Comparison of ENCODE assay signal across 8 mouse cellular contexts in genomic region chr9:112234505-112235024, GRCm38 (mm10). TPM values are rescaled to one million over a fixed set of nuclear protein-coding genes. Genes with fewer than 3 reads are reported as not detected.
DNase-seq lines count a peak whose midpoint lies in the region; ATAC-seq lines count a peak whose summit lies in the region.

No protein-coding gene starts in this region.

- H3K4me3 ChIP-seq in kidney, embryonic 15.5 days (replicated peaks) = peak overlapping the region; percentile 46
- H3K4me3 ChIP-seq in limb, embryonic 11.5 days (ENCODE audit: low read depth, low read length) = peak overlapping the region; percentile 41
- H3K4me3 ChIP-seq in neural tube, embryonic 12.5 days = peak overlapping the region; percentile 54

- H3K27ac ChIP-seq in kidney, embryonic 15.5 days = no peak overlapping the region
- no peak overlapping the region for H3K27ac ChIP-seq in limb, embryonic 11.5 days (replicated peaks; ENCODE audit: low read depth, low read length)
- no peak overlapping the region for H3K27ac ChIP-seq in neural tube, embryonic 12.5 days

- peaks cover 80% of the 10 kb centered on the region for H3K27me3 ChIP-seq in kidney, embryonic 15.5 days
- H3K27me3 ChIP-seq in limb, embryonic 11.5 days (ENCODE audit: control insufficient read depth, insufficient read depth, low read length) = peaks cover 31% of the 10 kb centered on the region
- H3K27me3 ChIP-seq in neural tube, embryonic 12.5 days (replicated peaks) = peaks cover 35% of the 10 kb centered on the region

- under 1% methylated on average over 24 of the region's 24 CpGs for WGBS in kidney, embryonic 15.5 days
- WGBS in limb, embryonic 11.5 days = under 1% methylated on average over 24 of the region's 24 CpGs
- under 1% methylated on average over 24 of the region's 24 CpGs for WGBS in neural tube, embryonic 12.5 days

- ATAC-seq in kidney, embryonic 15.5 days (replicated peaks; ENCODE audit: low FRiP score) = peak; percentile 65
- ATAC-seq in cerebellum, adult (ENCODE audit: insufficient number of reproducible peaks, low FRiP score, low TSS enrichment) = peak; percentile 67
- 0 out of 2 replicates have a peak, but pooled peaks have one; percentile 39 for ATAC-seq in erythroid progenitor cell, adult 5-6 weeks (replicated peaks; ENCODE audit: low FRiP score, poor library complexity, severe bottlenecking)
- peak; percentile 45; the same call in 1 of the 2 replicates for ATAC-seq in limb, embryonic 11.5 days (ENCODE audit: insufficient number of reproducible peaks, low FRiP score, low TSS enrichment, low read depth)
- ATAC-seq in neural tube, embryonic 12.5 days (ENCODE audit: low FRiP score, low read depth) = peak; percentile 71

- no peaks in the 10 kb centered on the region for H3K36me3 ChIP-seq in kidney, embryonic 15.5 days
- no peaks in the 10 kb centered on the region for H3K36me3 ChIP-seq in limb, embryonic 11.5 days (ENCODE audit: control insufficient read depth, insufficient read depth, low read length)
- no peaks in the 10 kb centered on the region for H3K36me3 ChIP-seq in neural tube, embryonic 12.5 days

- no peaks in the 10 kb centered on the region for H3K9me3 ChIP-seq in kidney, embryonic 15.5 days (replicated peaks)
- no peaks in the 10 kb centered on the region for H3K9me3 ChIP-seq in limb, embryonic 11.5 days (ENCODE audit: control insufficient read depth, low read length)
- H3K9me3 ChIP-seq in neural tube, embryonic 12.5 days = no peaks in the 10 kb centered on the region

- peaks cover 17% of the 10 kb centered on the region for H3K4me1 ChIP-seq in kidney, embryonic 15.5 days
- H3K4me1 ChIP-seq in limb, embryonic 11.5 days (ENCODE audit: control insufficient read depth, insufficient read depth, low read length) = peaks cover 8% of the 10 kb centered on the region; the same call in 1 of the 2 replicates
- H3K4me1 ChIP-seq in neural tube, embryonic 12.5 days = 0 out of 2 replicates have a peak, but pooled peaks cover 12% of the 10 kb centered on the region

- no peak for DNase-seq in kidney, adult 11 months
- DNase-seq in limb, embryonic 11.5 days (ENCODE audit: low spot score) = peak; percentile 56
- no peak for DNase-seq in urinary bladder, postnatal 25 days (ENCODE audit: low spot score)
- DNase-seq in layer of hippocampus, adult 8-10 months (ENCODE audit: low spot score in 2 of 2) = no peak

- H3K4me2 ChIP-seq in kidney, embryonic 15.5 days = peak overlapping the region; percentile 91
- H3K4me2 ChIP-seq in limb, embryonic 11.5 days (ENCODE audit: low read depth, severe bottlenecking) = peak overlapping the region; percentile 93
- peak overlapping the region; percentile 90 for H3K4me2 ChIP-seq in neural tube, embryonic 12.5 days (replicated peaks)

- 0 out of 2 replicates have a peak overlapping the region, but pooled peaks have one; percentile 10 for H3K9ac ChIP-seq in kidney, embryonic 15.5 days
- peak overlapping the region; percentile 19; the same call in 1 of the 2 replicates for H3K9ac ChIP-seq in limb, embryonic 11.5 days (ENCODE audit: low read length)
- H3K9ac ChIP-seq in neural tube, embryonic 12.5 days = peak overlapping the region; percentile 74

RNA-seq across cellular contexts. Expression of gene Arpp21, which starts 1.2 kb away (rescaled TPM):
- 1.5 and 2.3 TPM in 2 replicates for polyA plus RNA-seq in kidney, embryonic 15.5 days (2015; fragmentation: Nextera tagmentation; extraction: Ambion mirVana)
- 1.3 and 1.4 TPM in 2 replicates for total RNA-seq in erythroid progenitor cell, adult 5-6 weeks (2015; ENCODE audit: low replicate concordance)
- total RNA-seq in erythroid progenitor cell, adult 5-6 weeks (2017; ENCODE audit: low replicate concordance) = 2.2 and 3.0 TPM in 2 replicates
- polyA plus RNA-seq in limb, embryonic 11.5 days (2014; fragmentation: Nextera tagmentation; extraction: Ambion mirVana) = 2.4 and 4.7 TPM in 2 replicates
- polyA plus RNA-seq in neural tube, embryonic 12.5 days (2016; fragmentation: Nextera tagmentation; extraction: Ambion mirVana) = 11.5 and 12.2 TPM in 2 replicates
- 100 to 1,000 TPM; 252 to 302 (median 278) TPM for total RNA-seq in layer of hippocampus, adult 8-10 months (2022)

Comparison
In these comparisons a context has a peak if more than half of its experiments do, and no peak if none do; other contexts are left out.
1. H3K9ac ChIP-seq: peak in every context shown above with its lines; median percentile 74 in neural tube, embryonic 12.5 days; 19 in limb, embryonic 11.5 days; 10 in kidney, embryonic 15.5 days.